ENCODE assay signal across 8 mouse cellular contexts in the genomic region with DNA sequence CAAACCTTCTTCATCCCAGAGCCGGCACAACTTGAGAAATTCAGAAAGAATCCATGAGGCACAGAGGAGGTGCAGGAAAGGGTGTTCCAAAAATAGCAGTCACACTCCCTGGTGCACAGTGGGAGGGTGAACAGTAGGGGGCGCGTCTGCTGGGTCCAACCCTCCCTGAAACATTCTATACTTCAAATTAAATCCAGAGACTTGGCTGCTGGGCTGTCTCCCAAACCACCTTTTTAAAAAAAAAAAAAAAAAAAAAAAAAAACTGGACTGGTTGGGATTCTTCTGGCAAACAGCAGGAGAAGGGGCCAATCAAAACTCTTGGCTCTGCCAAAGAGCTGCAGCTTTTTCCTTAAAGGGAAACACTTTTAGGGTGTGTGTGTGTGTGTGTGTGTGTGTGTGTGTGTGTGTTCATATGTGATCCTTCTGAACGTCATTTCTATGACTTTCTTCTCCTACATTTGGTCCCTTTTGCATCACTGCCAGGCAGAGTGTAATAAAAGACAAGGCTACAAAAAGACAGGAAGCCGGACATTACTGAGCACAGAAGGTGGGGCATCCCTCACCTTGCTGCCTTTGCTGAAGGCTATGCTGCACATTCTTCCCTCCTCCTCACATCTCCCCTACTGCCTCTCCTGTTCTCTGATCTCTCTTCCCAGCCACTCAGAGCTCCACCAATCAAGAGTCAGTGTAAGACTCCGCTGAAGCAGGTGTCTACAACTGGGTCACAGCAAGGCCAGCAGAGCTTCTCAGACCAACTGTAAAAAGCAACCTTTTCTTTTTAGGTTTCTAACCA. TPM values are rescaled to one million over a fixed set of nuclear protein-coding genes. Genes with fewer than 3 reads are reported as not detected.
DNase-seq lines count a peak whose midpoint lies in the region; ATAC-seq and TF ChIP-seq lines count a peak whose summit lies in the region.

No protein-coding gene starts in this region.

- intact Hi-C loops in heart, adult 2 months (cut with DNase I) = loop anchor here (2.0 kb wide), 1 partner anchor 47 kb away; no protein-coding TSS in a partner anchor

- no peaks in the 10 kb centered on the region for H3K36me3 ChIP-seq in CH12.LX (replicated peaks in 1 of 2; ENCODE audit: control insufficient read depth in 1 of 2, insufficient read depth in 1 of 2, low read length in 1 of 2)
- H3K36me3 ChIP-seq in embryonic facial prominence, embryonic 10.5 days (replicated peaks) = no peaks in the 10 kb centered on the region
- peaks cover 18% of the 10 kb centered on the region for H3K36me3 ChIP-seq in heart, adult 2 months (ENCODE audit: control insufficient read depth, insufficient read depth, low read length)
- no peaks in the 10 kb centered on the region for H3K36me3 ChIP-seq in limb, embryonic 13.5 days

- no peak for TF ChIP-seq POLR2A in CH12.LX (IDR thresholded peaks at IDR 0.05; ENCODE audit: low read depth, low read length)
- TF ChIP-seq POLR2A in heart, adult 2 months (IDR thresholded peaks at IDR 0.05; ENCODE audit: insufficient read depth, low read depth, low read length) = no peak
- no peak for TF ChIP-seq POLR2A in olfactory bulb, adult 2 months (IDR thresholded peaks at IDR 0.05; ENCODE audit: insufficient read depth, low read depth, low read length)

- peak in 1 of 2 experiments; percentile 56; a peak in 2 of 4 replicates for TF ChIP-seq CTCF in CH12.LX (conservative IDR thresholded peaks at IDR 0.05 in 1 of 2, IDR thresholded peaks at IDR 0.05 in 1 of 2; ENCODE audit: low read depth in 2 of 2, low read length in 2 of 2)
- peak; percentile 82 for TF ChIP-seq CTCF in heart, adult 2 months (IDR thresholded peaks at IDR 0.05)
- TF ChIP-seq CTCF in olfactory bulb, adult 2 months (IDR thresholded peaks at IDR 0.05; ENCODE audit: insufficient read depth, low read depth, low read length) = peak; percentile 48

- dilution Hi-C loops in CH12.LX (cut with MboI; ENCODE audit: extremely low pct_ligation_motif_present, extremely low pct_unique_long_range_greater_than_20kb, low sequenced_read_pairs) = no loop called here

- no peak overlapping the region for H3K27ac ChIP-seq in CH12.LX (ENCODE audit: insufficient read depth, low read depth)
- peak overlapping the region; percentile 60; the same call in 1 of the 2 replicates for H3K27ac ChIP-seq in embryonic facial prominence, embryonic 10.5 days (replicated peaks)
- H3K27ac ChIP-seq in heart, adult 2 months = peak overlapping the region; percentile 78
- H3K27ac ChIP-seq in limb, embryonic 13.5 days = peak overlapping the region; percentile 91
- no peak overlapping the region for H3K27ac ChIP-seq in olfactory bulb, adult 2 months (ENCODE audit: insufficient read depth, low read depth, low read length)

- H3K79me2 ChIP-seq in CH12.LX (replicated peaks; ENCODE audit: control insufficient read depth, extremely low read depth, insufficient read depth, poor library complexity, severe bottlenecking) = no peaks in the 10 kb centered on the region
- H3K79me2 ChIP-seq in heart, adult 2 months (replicated peaks; ENCODE audit: control insufficient read depth, insufficient read depth, low read length) = no peaks in the 10 kb centered on the region; the same call in none of the 2 replicates

- H3K4me2 ChIP-seq in CH12.LX (ENCODE audit: insufficient read depth, low read depth, poor library complexity, severe bottlenecking) = no peak overlapping the region
- peak overlapping the region; percentile 54 for H3K4me2 ChIP-seq in limb, embryonic 13.5 days (replicated peaks)

- no peaks in the 10 kb centered on the region for H3K9me3 ChIP-seq in CH12.LX (replicated peaks; ENCODE audit: low read length)
- H3K9me3 ChIP-seq in embryonic facial prominence, embryonic 10.5 days = no peaks in the 10 kb centered on the region
- H3K9me3 ChIP-seq in limb, embryonic 13.5 days = no peaks in the 10 kb centered on the region

- H3K4me3 ChIP-seq in CH12.LX (replicated peaks in 1 of 3; ENCODE audit: low read depth in 2 of 3, low read length in 2 of 3, poor library complexity in 1 of 3) = no peak overlapping the region
- H3K4me3 ChIP-seq in embryonic facial prominence, embryonic 10.5 days = no peak overlapping the region; the same call in 1 of the 2 replicates
- H3K4me3 ChIP-seq in heart, adult 2 months = no peak overlapping the region
- peak overlapping the region; percentile 19; the same call in 1 of the 2 replicates for H3K4me3 ChIP-seq in limb, embryonic 13.5 days
- H3K4me3 ChIP-seq in olfactory bulb, adult 2 months (ENCODE audit: insufficient read depth, low read depth, low read length) = no peak overlapping the region

- TF ChIP-seq RAD21 in CH12.LX (IDR thresholded peaks at IDR 0.05; ENCODE audit: low read depth, low read length) = no peak

- no peaks in the 10 kb centered on the region for H3K4me1 ChIP-seq in CH12.LX (ENCODE audit: control insufficient read depth in 1 of 2, insufficient read depth in 2 of 2)
- H3K4me1 ChIP-seq in embryonic facial prominence, embryonic 10.5 days = peaks cover 70% of the 10 kb centered on the region
- H3K4me1 ChIP-seq in heart, adult 2 months (ENCODE audit: control insufficient read depth, insufficient read depth, low read length) = peaks cover 23% of the 10 kb centered on the region
- peaks cover 70% of the 10 kb centered on the region for H3K4me1 ChIP-seq in limb, embryonic 13.5 days
- H3K4me1 ChIP-seq in olfactory bulb, adult 2 months (ENCODE audit: control insufficient read depth, insufficient read depth, low read length) = peaks cover 11% of the 10 kb centered on the region

- peak; percentile 11 for DNase-seq in CH12.LX (ENCODE audit: extremely low read depth)
- DNase-seq in adrenal gland, adult 2 months = peak; percentile 54
- DNase-seq in embryonic facial prominence, embryonic 10.5 days (ENCODE audit: low spot score) = peak; percentile 83
- peak; percentile 72 to 75 for DNase-seq in heart, adult 2 months
- DNase-seq in kidney, adult 18-20 months = peak; percentile 64
- DNase-seq in spleen, postnatal 4 days (ENCODE audit: low spot score in 2 of 2) = no peak

- TF ChIP-seq EP300 in CH12.LX (IDR thresholded peaks at IDR 0.05; ENCODE audit: low read length) = no peak
- 0 out of 2 replicates have a peak, but pooled peaks have one; percentile 60 for TF ChIP-seq EP300 in heart, adult 2 months (IDR thresholded peaks at IDR 0.05; ENCODE audit: insufficient read depth, low read depth, low read length)

- no peak overlapping the region for H3K9ac ChIP-seq in CH12.LX (ENCODE audit: insufficient read depth, low read depth)
- H3K9ac ChIP-seq in heart, adult 2 months (ENCODE audit: low read depth, low read length) = peak overlapping the region; percentile 19; the same call in 1 of the 2 replicates
- no peak overlapping the region for H3K9ac ChIP-seq in limb, embryonic 13.5 days

- in situ Hi-C loops in CH12.LX (cut with MboI; ENCODE audit: low pct_ligation_motif_present, low pct_unique_long_range_greater_than_20kb, low sequenced_read_pairs) = no loop called here

- WGBS in embryonic facial prominence, embryonic 10.5 days = 20% methylated on average over 6 of the region's 6 CpGs
- 16% methylated on average over 6 of the region's 6 CpGs for WGBS in heart, adult 2 months
- 4% methylated on average over 6 of the region's 6 CpGs for WGBS in limb, embryonic 13.5 days
- 20% methylated on average over 6 of the region's 6 CpGs for WGBS in olfactory bulb, adult 2 months

- ATAC-seq in limb, embryonic 13.5 days (ENCODE audit: low FRiP score, low read depth) = peak; percentile 82

- H3K27me3 ChIP-seq in CH12.LX (replicated peaks) = peaks cover 77% of the 10 kb centered on the region
- H3K27me3 ChIP-seq in embryonic facial prominence, embryonic 10.5 days (replicated peaks; ENCODE audit: low read depth, poor library complexity, severe bottlenecking) = no peaks in the 10 kb centered on the region
- no peaks in the 10 kb centered on the region for H3K27me3 ChIP-seq in heart, adult 2 months (ENCODE audit: control insufficient read depth, insufficient read depth, low read length)
- H3K27me3 ChIP-seq in limb, embryonic 13.5 days = no peaks in the 10 kb centered on the region

TF ChIP-seq in CH12.LX, 34 proteins besides CTCF, POLR2A, EP300 and RAD21:
- TF ChIP-seq MXI1 (IDR thresholded peaks at IDR 0.05; ENCODE audit: low read depth, low read length) = no peak
- TF ChIP-seq ETS1 (conservative IDR thresholded peaks at IDR 0.05; ENCODE audit: low read depth, low read length) = no peak
- no peak for TF ChIP-seq CHD2 (IDR thresholded peaks at IDR 0.05; ENCODE audit: low read length)
- TF ChIP-seq HCFC1 (IDR thresholded peaks at IDR 0.05; ENCODE audit: low read depth, low read length) = no peak
- TF ChIP-seq ZC3H11A (IDR thresholded peaks at IDR 0.05; ENCODE audit: low read depth, low read length) = no peak
- no peak for TF ChIP-seq KAT2A (IDR thresholded peaks at IDR 0.05; ENCODE audit: insufficient replicate concordance, low read length)
- no peak for TF ChIP-seq ZMIZ1 (IDR thresholded peaks at IDR 0.05; ENCODE audit: low read depth, low read length)
- TF ChIP-seq MAFK (IDR thresholded peaks at IDR 0.05; ENCODE audit: insufficient replicate concordance, low read length) = no peak
- no peak for TF ChIP-seq E2F4 (IDR thresholded peaks at IDR 0.05; ENCODE audit: insufficient replicate concordance, low read depth, low read length)
- peak; percentile 86 for TF ChIP-seq MEF2A (IDR thresholded peaks at IDR 0.05; ENCODE audit: borderline replicate concordance, low read depth, low read length)
- TF ChIP-seq NRF1 (IDR thresholded peaks at IDR 0.05; ENCODE audit: low read depth, low read length) = no peak
- TF ChIP-seq BHLHE40 (IDR thresholded peaks at IDR 0.05; ENCODE audit: low read depth, low read length) = no peak
- peak; percentile 34 for TF ChIP-seq SMC3 (IDR thresholded peaks at IDR 0.05; ENCODE audit: low read depth, low read length)
TF ChIP-seq in CH12.LX: peak in this region for 2.

RNA-seq across cellular contexts. Expression of gene Rbfox2, which starts 49.2 kb away (rescaled TPM):
- total RNA-seq in CH12.LX (2012; rRNA removed) (0.59 and 0.89 TPM in 2 replicates), CH12.LX (2014; rRNA removed) (not detected in 2 replicates)
- not detected in 2 replicates for polyA plus RNA-seq in CH12.LX (2012; ENCODE audit: insufficient read length, low read depth)
- total RNA-seq in adrenal gland, adult 2 months (2021) = 10 to 100 TPM; 56.1 to 68.7 TPM
- 53.8 and 74.8 TPM in 2 replicates for polyA plus RNA-seq in adrenal gland, adult 2 months (2012; rRNA removed)
- 60.7 and 61.9 TPM in 2 replicates for polyA plus RNA-seq in embryonic facial prominence, embryonic 10.5 days (2016; fragmentation: Nextera tagmentation; extraction: Ambion mirVana)
- 100 to 1,000 TPM; 106 to 110 TPM for total RNA-seq in heart, adult 2 months (2021)
- 86.0 and 145 TPM in 2 replicates for polyA plus RNA-seq in heart, adult 2 months (2012; rRNA removed)
- polyA plus RNA-seq in limb, embryonic 13.5 days (2015; fragmentation: Nextera tagmentation; extraction: Ambion mirVana) = 78.4 and 83.1 TPM in 2 replicates
- polyA plus RNA-seq in olfactory bulb, adult 2 months (2012; ENCODE audit: insufficient read depth, insufficient read length, low replicate concordance, missing spikeins) = 46.1 TPM in 1 of 2 replicates, not detected in the other

Comparison
In these comparisons a context has a peak if more than half of its experiments do, and no peak if none do; other contexts are left out.
1. DNase-seq: peak in CH12.LX (single experiment), adrenal gland, adult 2 months (single experiment), embryonic facial prominence, embryonic 10.5 days (single experiment), heart, adult 2 months (2 of 2) and kidney, adult 18-20 months (single experiment); none in spleen, postnatal 4 days (0 of 2).
2. H3K27ac ChIP-seq: peak in embryonic facial prominence, embryonic 10.5 days (single experiment), heart, adult 2 months (single experiment) and limb, embryonic 13.5 days (single experiment); none in CH12.LX (single experiment) and olfactory bulb, adult 2 months (single experiment).
3. RNA of gene Rbfox2, which starts 49.2 kb away (polyA plus RNA-seq): 86.0 to 145 TPM in heart, adult 2 months, 78.4 to 83.1 TPM in limb, embryonic 13.5 days, 53.8 to 74.8 TPM in adrenal gland, adult 2 months, 60.7 to 61.9 TPM in embryonic facial prominence, embryonic 10.5 days and 46.1 TPM in olfactory bulb, adult 2 months; not detected in CH12.LX; every median in the first group is over 10 times any median in the second.